Mouse (Mus musculus): ENCODE measurements around the gene Rpgr. TPM values are rescaled to one million over a fixed set of nuclear protein-coding genes. Genes with fewer than 3 reads are reported as not detected.

Gene Rpgr
- polyA plus RNA-seq, 1 experiment: 1.8 TPM

GRCm38 (mm10) chrX:10073966-10074365 lies 142.8 kb downstream of the Rpgr start:
- no peak for DNase-seq (ENCODE audit: low read depth)

GRCm38 (mm10) chrX:10071529-10071928 lies 145.2 kb downstream of the Rpgr start:
- no peak for DNase-seq (ENCODE audit: low read depth)

GRCm38 (mm10) chrX:10070689-10071088 lies 146.0 kb downstream of the Rpgr start:
- DNase-seq (ENCODE audit: low read depth): no peak

GRCm38 (mm10) chrX:10069405-10069804 lies 147.3 kb downstream of the Rpgr start:
- DNase-seq (ENCODE audit: low read depth): no peak

GRCm38 (mm10) chrX:10063781-10064180 lies 152.9 kb downstream of the Rpgr start:
- no peak for DNase-seq (ENCODE audit: low read depth)

GRCm38 (mm10) chrX:10063361-10063760 lies 153.4 kb downstream of the Rpgr start:
- no peak for DNase-seq (ENCODE audit: low read depth)

- no peak for DNase-seq (ENCODE audit: low read depth)
These were observed 154.5 kb downstream of the Rpgr start for GRCm38 (mm10) chrX:10062201-10062600.

- DNase-seq (ENCODE audit: low read depth): no peak
These were observed 182.1 kb downstream of the Rpgr start for GRCm38 (mm10) chrX:10034666-10035065.

Other genes starting within 250 kb of the Rpgr start
- gene Srpx, start 99.2 kb downstream of the Rpgr start, polyA plus RNA-seq (2012; rRNA removed): 12.9 and 23.2 TPM in 2 replicates
- gene Otc, start 35.4 kb upstream of the Rpgr start, polyA plus RNA-seq (2012; rRNA removed): 0.11 TPM in 1 of 2 replicates, not detected in the other